Mouse (Mus musculus) hindbrain, embryonic 13.5 days (tissue): ENCODE results near the gene Nkd1. TPM values are rescaled to one million over a fixed set of nuclear protein-coding genes. Genes with fewer than 3 reads are reported as not detected.

Experiments
- ATAC-seq: fragments of 200-750 bp; cut with Nextera tagmentation; 2 replicates; pipeline ENCODE4 v1.8.0; 2017; ENCODE audit warnings: moderate TSS enrichment; ENCODE audit not compliant: low FRiP score
- H3K27ac ChIP-seq: fragments of 300-500 bp; sonication (generic); 2 replicates; pipeline ENCODE4 v1.5.1; 2015; ENCODE audit warnings: inconsistent platforms, mild to moderate bottlenecking, moderate library complexity
- H3K27me3 ChIP-seq: fragments of 300-500 bp; sonication (generic); 2 replicates; pipeline ENCODE4 v1.6.1; 2015; ENCODE audit warnings: mild to moderate bottlenecking, inconsistent platforms
- H3K36me3 ChIP-seq: fragments of 300-500 bp; sonication (generic); 2 replicates; pipeline ENCODE4 v1.6.1; 2015; ENCODE audit warnings: mild to moderate bottlenecking, inconsistent platforms
- H3K4me1 ChIP-seq: fragments of 300-500 bp; sonication (generic); replicated peaks from 2 replicates; pipeline ENCODE4 v1.6.1; 2015; ENCODE audit warnings: inconsistent platforms
- H3K4me2 ChIP-seq: fragments of 300-500 bp; sonication (generic); 2 replicates; pipeline ENCODE4 v1.6.1; 2015; ENCODE audit warnings: inconsistent platforms, mild to moderate bottlenecking, moderate library complexity
- H3K4me3 ChIP-seq: fragments of 300-500 bp; sonication (generic); 2 replicates; pipeline ENCODE4 v1.5.1; 2015; ENCODE audit warnings: mild to moderate bottlenecking, inconsistent platforms
- H3K9ac ChIP-seq: fragments of 300-500 bp; sonication (generic); 2 replicates; pipeline ENCODE4 v1.6.1; 2015; ENCODE audit warnings: mild to moderate bottlenecking, inconsistent platforms
- H3K9me3 ChIP-seq: fragments of 300-500 bp; sonication (generic); 2 replicates; pipeline ENCODE4 v1.6.1; 2016; ENCODE audit warnings: inconsistent platforms
- WGBS: fragments of 180-500 bp; shearing (Covaris S2); methylation state at CpG from one replicate; pipeline ENCODE4 v1.1.7; 2015; 5-methylcytosine and 5-hydroxymethylcytosine counted together
- polyA plus RNA-seq: library from polyadenylated mRNA; unstranded; fragments of >200 nt; fragmentation: Nextera tagmentation; extraction: Ambion mirVana; gene quantifications from 2 replicates; pipeline ENCODE4 v1.2.1, GENCODE M21; 2015

Nkd1 gene
- polyA plus RNA-seq, 1 experiment from 2014 or later: 76.0 TPM

DNA sequence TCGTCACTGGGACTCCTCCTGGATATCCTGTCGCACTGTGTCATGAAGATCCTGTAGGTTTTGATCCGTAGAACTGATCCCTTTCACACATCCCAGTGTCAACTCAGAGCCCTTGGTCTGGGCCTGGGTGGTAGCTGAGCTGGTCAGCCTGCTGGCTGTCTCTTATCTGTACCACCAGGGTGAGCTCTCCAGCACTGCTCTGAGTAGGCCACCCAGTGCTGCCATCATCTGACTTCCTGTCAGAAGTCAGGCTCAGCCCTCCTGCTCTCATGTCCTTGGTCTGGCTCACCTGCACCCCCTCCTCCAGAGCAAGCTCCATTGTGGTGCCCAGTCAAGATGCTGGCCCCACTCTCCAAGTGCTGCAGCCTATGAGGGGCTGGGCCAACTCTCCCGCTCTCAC, 18.8 kb downstream of the Nkd1 start:
- H3K9ac ChIP-seq: no peak overlapping the region
- H3K36me3 ChIP-seq: no peaks in the 10 kb centered on the region
- peaks cover 28% of the 10 kb centered on the region for H3K4me1 ChIP-seq
- no peak overlapping the region for H3K27ac ChIP-seq
- H3K4me2 ChIP-seq: no peak overlapping the region
- H3K4me3 ChIP-seq: no peak overlapping the region
- no peaks in the 10 kb centered on the region for H3K27me3 ChIP-seq
- ATAC-seq: no peak
- no peaks in the 10 kb centered on the region for H3K9me3 ChIP-seq
- WGBS: 87% methylated on average over 4 of the region's 4 CpGs

- Histone ChIP-seq H3K27me3 (no peaks in the 10 kb centered on the region), H3K36me3 (0 out of 2 replicates have a peak, but pooled peaks cover 4% of the 10 kb centered on the region), H3K4me3 (no peak overlapping the region), H3K27ac (no peak overlapping the region), H3K9ac (no peak overlapping the region), H3K9me3 (no peaks in the 10 kb centered on the region), H3K4me1 (peaks cover 16% of the 10 kb centered on the region), H3K4me2 (no peak overlapping the region)
- WGBS: 94% methylated on average over 9 of the region's 9 CpGs
- ATAC-seq: no peak
These were observed 21.6 kb downstream of the Nkd1 start for GRCm38 (mm10) chr8:88542596-88543213.

DNA sequence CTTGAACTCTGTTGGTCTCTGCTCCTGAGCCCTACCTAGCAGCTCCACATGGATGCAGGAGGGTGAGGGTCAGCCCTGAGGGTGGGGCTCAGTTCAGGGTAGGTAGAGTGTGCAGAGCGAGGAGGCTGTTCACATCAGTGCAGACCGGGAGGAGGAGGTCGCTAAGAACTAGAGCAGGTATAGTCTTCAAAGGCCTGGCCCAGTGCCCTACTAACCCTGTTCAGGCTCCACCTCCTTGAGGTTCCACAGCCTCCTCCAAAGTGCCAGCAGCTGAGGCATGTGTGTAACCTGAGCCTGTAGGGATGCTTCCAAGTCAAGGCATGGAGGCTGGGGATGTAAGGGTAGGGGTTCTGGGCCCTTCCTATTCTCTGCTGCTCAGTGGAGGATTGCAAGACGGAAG, 23.5 kb downstream of the Nkd1 start:
- H3K27ac ChIP-seq: no peak overlapping the region
- peaks cover 10% of the 10 kb centered on the region; the same call in 1 of the 2 replicates for H3K36me3 ChIP-seq
- no peak overlapping the region for H3K4me3 ChIP-seq
- H3K27me3 ChIP-seq: no peaks in the 10 kb centered on the region
- no peak overlapping the region for H3K4me2 ChIP-seq
- ATAC-seq: no peak
- H3K9ac ChIP-seq: no peak overlapping the region
- peaks cover 7% of the 10 kb centered on the region; the same call in 1 of the 2 replicates for H3K4me1 ChIP-seq
- H3K9me3 ChIP-seq: no peaks in the 10 kb centered on the region
- 79% methylated on average over 4 of the region's 4 CpGs for WGBS

GRCm38 (mm10) chr8:88545441-88545840, 24.3 kb downstream of the Nkd1 start:
- Histone ChIP-seq H3K4me2 (no peak overlapping the region), H3K9me3 (no peaks in the 10 kb centered on the region), H3K4me3 (no peak overlapping the region), H3K27ac (no peak overlapping the region), H3K4me1 (peaks cover 7% of the 10 kb centered on the region; the same call in 1 of the 2 replicates), H3K27me3 (no peaks in the 10 kb centered on the region), H3K9ac (no peak overlapping the region), H3K36me3 (peaks cover 10% of the 10 kb centered on the region; the same call in 1 of the 2 replicates)
- 95% methylated on average over 7 of the region's 7 CpGs for WGBS
- no peak for ATAC-seq

- Histone ChIP-seq H3K27me3 (no peaks in the 10 kb centered on the region), H3K27ac (no peak overlapping the region), H3K9me3 (no peaks in the 10 kb centered on the region), H3K4me3 (no peak overlapping the region), H3K9ac (no peak overlapping the region), H3K4me2 (no peak overlapping the region), H3K36me3 (peaks cover 10% of the 10 kb centered on the region; the same call in 1 of the 2 replicates), H3K4me1 (peaks cover 7% of the 10 kb centered on the region; the same call in 1 of the 2 replicates)
- 76% methylated on average over 18 of the region's 18 CpGs for WGBS
- no peak for ATAC-seq
These were observed 25.0 kb downstream of the Nkd1 start for GRCm38 (mm10) chr8:88546032-88546732.

- Histone ChIP-seq H3K9me3 (no peaks in the 10 kb centered on the region), H3K27me3 (no peaks in the 10 kb centered on the region), H3K27ac (no peak overlapping the region), H3K36me3 (peaks cover 11% of the 10 kb centered on the region), H3K4me3 (no peak overlapping the region), H3K4me2 (no peak overlapping the region), H3K9ac (no peak overlapping the region), H3K4me1 (peaks cover 10% of the 10 kb centered on the region; the same call in 1 of the 2 replicates)
- no peak for ATAC-seq
- WGBS: 80% methylated on average over 4 of the region's 4 CpGs
These were observed 34.5 kb downstream of the Nkd1 start for GRCm38 (mm10) chr8:88555669-88556068.

GRCm38 (mm10) chr8:88559985-88560473, 38.9 kb downstream of the Nkd1 start:
- Histone ChIP-seq H3K9ac (no peak overlapping the region), H3K27ac (no peak overlapping the region), H3K4me2 (no peak overlapping the region), H3K4me1 (peaks cover 20% of the 10 kb centered on the region), H3K27me3 (no peaks in the 10 kb centered on the region), H3K4me3 (no peak overlapping the region), H3K9me3 (no peaks in the 10 kb centered on the region), H3K36me3 (peaks cover 8% of the 10 kb centered on the region)
- no peak for ATAC-seq
- 79% methylated on average over 6 of the region's 6 CpGs for WGBS

DNA sequence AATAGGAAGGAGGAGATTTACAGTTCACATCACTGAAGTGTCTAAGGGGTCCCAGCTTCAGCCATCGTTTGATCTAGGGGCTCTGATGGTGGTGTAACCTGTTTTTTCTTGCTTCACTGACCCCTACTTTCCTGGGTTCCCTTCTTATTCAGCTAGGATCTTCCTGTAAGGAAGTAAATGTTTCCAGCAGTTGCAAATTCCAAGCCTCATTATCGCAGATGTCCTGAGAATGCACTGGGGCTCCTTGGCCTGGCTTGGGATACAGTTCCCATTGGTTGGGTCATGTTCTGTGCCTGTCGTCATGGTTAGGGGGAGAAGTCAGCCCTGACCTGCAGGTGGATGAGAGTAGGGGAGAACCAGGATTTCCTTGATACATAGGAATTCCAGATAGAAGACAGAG, 40.2 kb downstream of the Nkd1 start:
- Histone ChIP-seq H3K9me3 (no peaks in the 10 kb centered on the region), H3K27me3 (no peaks in the 10 kb centered on the region)
- ATAC-seq: no peak

GRCm38 (mm10) chr8:88564256-88564903, 43.2 kb downstream of the Nkd1 start:
- no peaks in the 10 kb centered on the region for H3K27me3 ChIP-seq
- H3K36me3 ChIP-seq: no peaks in the 10 kb centered on the region
- H3K4me1 ChIP-seq: peaks cover 55% of the 10 kb centered on the region
- no peaks in the 10 kb centered on the region for H3K9me3 ChIP-seq
- H3K4me3 ChIP-seq: no peak overlapping the region
- no peak for ATAC-seq
- no peak overlapping the region for H3K4me2 ChIP-seq
- 61% methylated on average over 10 of the region's 11 CpGs for WGBS
- H3K9ac ChIP-seq: no peak overlapping the region
- H3K27ac ChIP-seq: no peak overlapping the region

More for the DNA sequence above, 40.2 kb downstream of the Nkd1 start:
- H3K36me3 ChIP-seq: peaks cover 3% of the 10 kb centered on the region
- no peak overlapping the region for H3K27ac ChIP-seq
- peaks cover 27% of the 10 kb centered on the region for H3K4me1 ChIP-seq
- no peak overlapping the region for H3K4me3 ChIP-seq
- no peak overlapping the region for H3K9ac ChIP-seq
- 73% methylated on average over 3 of the region's 3 CpGs for WGBS
- H3K4me2 ChIP-seq: no peak overlapping the region

DNA sequence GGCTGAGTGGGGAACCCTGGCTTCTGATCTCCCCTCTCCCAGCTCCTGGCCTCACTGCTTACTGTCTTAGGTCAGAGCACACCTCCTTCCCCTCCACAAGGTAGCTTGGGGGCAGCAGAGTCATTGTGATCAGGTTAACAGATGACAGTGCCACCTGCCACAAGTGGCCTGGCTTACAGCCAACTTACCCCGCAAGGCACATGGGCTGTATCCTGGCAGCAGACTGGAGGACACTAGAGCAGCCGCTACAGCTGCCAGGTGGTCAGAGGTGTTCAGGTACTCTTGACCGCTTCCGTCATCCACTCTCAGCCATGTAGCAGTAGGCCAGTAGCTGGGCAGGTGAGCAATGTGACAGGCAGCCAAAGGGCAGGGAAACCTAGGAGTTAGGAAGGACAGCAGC, 45.0 kb downstream of the Nkd1 start:
- no peak overlapping the region for H3K4me3 ChIP-seq
- 84% methylated on average over 4 of the region's 4 CpGs for WGBS
- H3K27ac ChIP-seq: no peak overlapping the region
- no peak overlapping the region for H3K4me2 ChIP-seq
- no peak overlapping the region; the same call in 1 of the 2 replicates for H3K9ac ChIP-seq
- no peaks in the 10 kb centered on the region for H3K27me3 ChIP-seq
- peaks cover 73% of the 10 kb centered on the region for H3K4me1 ChIP-seq
- H3K36me3 ChIP-seq: no peaks in the 10 kb centered on the region
- ATAC-seq: no peak
- H3K9me3 ChIP-seq: no peaks in the 10 kb centered on the region

- 0 out of 2 replicates have a peak overlapping the region, but pooled peaks have one; percentile 6 for H3K27ac ChIP-seq
- no peak overlapping the region for H3K4me2 ChIP-seq
- no peaks in the 10 kb centered on the region for H3K9me3 ChIP-seq
- no peak overlapping the region for H3K4me3 ChIP-seq
- H3K36me3 ChIP-seq: no peaks in the 10 kb centered on the region
- H3K27me3 ChIP-seq: no peaks in the 10 kb centered on the region
- WGBS: 59% methylated on average over 13 of the region's 13 CpGs
- H3K9ac ChIP-seq: no peak overlapping the region
- H3K4me1 ChIP-seq: peaks cover 87% of the 10 kb centered on the region
- ATAC-seq: no peak
These were observed 46.4 kb downstream of the Nkd1 start for GRCm38 (mm10) chr8:88567314-88568121.

- H3K27ac ChIP-seq: 0 out of 2 replicates have a peak overlapping the region, but pooled peaks have one; percentile 6
- H3K9me3 ChIP-seq: no peaks in the 10 kb centered on the region
- no peaks in the 10 kb centered on the region for H3K27me3 ChIP-seq
- ATAC-seq: no peak
- no peak overlapping the region for H3K4me3 ChIP-seq
- WGBS: 93% methylated on average over 3 of the region's 3 CpGs
- H3K4me1 ChIP-seq: peaks cover 90% of the 10 kb centered on the region
- no peak overlapping the region for H3K4me2 ChIP-seq
- no peak overlapping the region for H3K9ac ChIP-seq
- no peaks in the 10 kb centered on the region for H3K36me3 ChIP-seq
These were observed 47.1 kb downstream of the Nkd1 start for GRCm38 (mm10) chr8:88568211-88568610.
